Mouse (Mus musculus) embryo, embryonic 11 days (tissue): ENCODE measurements around the gene Tmem158.

Experiments
- DNase-seq: peaks from one replicate; pipeline ENCODE4 v3.0.0-alpha.2; 2015

The Tmem158 gene

DNA sequence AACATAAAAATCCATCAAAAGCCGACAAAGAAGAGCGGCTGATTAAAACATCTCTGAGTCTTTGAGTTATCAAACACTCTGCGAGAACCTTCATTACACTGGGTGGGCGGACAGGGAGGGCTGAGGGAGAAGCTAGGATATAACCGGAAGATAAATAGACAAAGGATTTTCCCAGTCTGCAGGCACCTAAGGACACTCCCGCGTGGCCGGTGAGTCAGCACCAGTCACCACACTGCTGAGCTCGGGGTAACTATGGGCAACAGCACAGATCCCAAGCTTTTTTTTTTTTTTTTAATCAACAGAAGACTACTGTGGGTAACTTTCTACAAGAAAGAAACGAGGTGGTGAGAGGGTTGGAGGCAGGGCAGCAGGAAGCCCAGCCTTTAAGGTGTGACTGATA is 16.6 kb downstream of the Tmem158 start:
- DNase-seq = no peak

DNA sequence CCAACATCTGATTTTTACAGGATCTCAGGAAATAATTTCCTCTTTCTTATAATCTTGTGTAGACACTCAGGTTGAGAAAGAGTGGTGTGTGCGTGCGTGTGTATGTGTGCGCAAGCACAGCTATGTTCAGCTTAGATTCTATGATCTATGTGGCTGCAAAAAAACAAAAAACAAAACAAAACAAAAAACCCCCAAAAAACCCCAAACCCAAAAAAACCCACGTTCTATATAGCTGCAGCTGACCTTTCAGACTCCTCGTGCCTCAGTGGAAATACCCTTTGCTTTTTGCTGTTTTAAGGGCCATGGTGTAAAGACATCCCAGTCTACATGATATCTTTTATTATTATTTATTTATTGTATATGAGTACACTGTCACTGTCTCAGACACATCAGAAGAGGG is 19.4 kb downstream of the Tmem158 start:
- no peak for DNase-seq

DNA sequence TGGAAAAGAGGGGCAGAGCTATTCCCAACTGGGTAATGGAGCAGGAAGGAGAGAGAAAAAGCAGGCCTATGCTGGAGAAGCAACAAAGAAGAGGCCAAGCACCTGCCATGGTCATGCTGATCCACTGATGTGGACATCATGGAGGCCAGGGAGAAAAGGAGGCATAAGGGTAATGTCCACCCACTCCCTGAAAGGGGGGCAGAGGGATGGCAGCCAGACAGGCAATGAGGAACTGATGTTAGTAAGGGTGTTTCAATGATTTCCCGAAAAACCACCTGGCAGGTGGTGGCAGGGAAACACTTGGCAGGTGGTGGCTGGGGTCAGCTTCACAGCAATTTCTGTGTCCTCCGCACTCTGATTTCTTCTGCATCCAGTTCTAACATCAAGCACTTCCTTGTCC is 19.8 kb downstream of the Tmem158 start:
- no peak for DNase-seq

DNA sequence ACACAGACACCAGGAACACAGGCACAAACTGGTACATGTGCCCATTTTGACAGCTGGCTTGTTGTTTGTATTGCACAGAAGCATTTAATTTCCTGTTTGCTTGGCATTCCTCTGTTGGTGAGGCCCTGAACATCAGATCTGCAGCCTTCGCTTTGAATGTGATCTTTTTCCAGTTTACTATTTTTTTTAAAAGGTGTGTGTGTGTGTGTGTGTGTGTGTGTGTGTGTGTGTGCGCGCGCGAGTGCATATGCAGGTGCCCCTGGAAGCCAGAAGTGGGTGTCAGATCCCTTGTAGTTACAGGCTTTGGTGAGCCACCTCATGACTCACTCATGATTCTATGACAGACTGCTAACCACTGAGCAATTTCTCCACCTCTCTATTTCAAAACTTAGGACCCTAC is 20.3 kb downstream of the Tmem158 start:
- DNase-seq = no peak

DNA sequence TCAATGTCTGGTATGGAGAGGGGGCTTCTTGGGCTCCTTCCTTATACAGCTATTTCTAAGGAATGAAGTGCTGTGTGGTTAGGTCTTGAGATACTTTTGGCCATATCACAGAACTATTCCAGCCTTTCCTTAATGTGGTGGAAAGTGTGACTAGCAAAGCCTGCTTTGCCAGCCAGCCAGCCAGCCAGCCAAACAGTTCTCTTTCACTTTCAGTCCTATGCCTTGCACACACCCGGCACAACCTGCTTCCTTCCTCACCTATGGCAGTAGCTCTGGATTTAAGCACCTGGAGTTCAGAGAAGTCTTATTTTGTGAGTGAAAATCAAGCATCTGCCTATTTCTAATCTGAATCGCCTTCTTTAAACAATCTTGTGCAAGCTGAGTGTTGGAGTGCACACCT is 20.9 kb downstream of the Tmem158 start:
- DNase-seq = no peak

DNA sequence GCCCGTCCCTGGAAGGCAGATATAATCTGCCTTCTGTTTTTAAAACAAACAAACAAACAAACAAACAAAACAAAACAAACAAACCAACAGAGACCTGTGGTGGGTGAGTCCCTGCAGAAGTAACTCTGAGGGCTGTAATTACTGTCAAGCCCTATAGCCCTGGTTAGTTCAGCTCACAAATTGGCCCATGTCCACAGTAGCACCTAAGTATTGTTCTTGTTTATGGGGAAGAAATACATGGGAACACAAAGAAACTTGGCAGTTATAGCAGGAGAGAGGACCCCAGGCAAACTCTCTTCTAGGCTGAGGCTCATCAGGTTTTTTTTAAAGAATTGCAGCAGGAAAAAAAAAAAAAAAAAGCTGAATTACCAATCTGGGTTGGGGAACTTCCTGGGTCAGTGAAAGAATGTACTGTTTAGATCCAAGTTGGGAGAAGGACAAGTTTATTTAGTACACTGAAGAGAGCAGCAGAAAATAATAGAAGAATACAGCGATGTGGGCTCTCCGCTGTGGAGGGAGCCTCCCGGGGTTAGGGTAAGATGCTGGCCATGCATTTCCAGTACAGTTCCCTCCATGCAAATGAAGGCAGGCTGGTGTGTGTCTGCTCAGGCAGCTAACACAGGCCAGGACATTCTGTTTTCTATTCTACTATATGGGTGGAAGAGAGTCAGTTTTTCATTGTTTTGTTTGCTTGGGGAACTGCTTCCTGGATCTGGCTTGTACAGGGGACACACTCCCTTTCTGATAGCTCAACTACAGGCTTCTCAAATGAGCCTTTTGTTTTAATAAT is 22.1 kb downstream of the Tmem158 start:
- no peak for DNase-seq

DNA sequence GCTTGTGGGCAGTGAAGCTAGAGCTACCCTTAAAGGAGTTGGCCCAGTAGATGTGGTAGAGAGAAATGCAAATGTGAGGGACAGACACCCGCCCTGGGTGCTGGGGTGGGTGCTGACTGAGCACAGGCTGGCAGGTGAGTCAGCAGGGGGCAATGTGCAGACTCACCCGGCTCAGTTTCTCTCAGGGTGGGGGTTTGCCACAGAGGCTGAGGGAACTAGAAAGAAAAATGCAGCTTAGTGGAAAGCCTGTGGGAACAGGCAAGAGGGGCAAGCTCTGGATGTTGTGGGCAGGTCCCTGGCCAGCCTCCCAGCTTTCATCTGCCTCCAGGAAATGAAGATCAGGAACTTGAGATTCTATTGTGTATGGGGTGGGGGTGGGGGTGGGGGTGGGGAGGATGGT is 22.8 kb downstream of the Tmem158 start:
- DNase-seq = no peak

DNA sequence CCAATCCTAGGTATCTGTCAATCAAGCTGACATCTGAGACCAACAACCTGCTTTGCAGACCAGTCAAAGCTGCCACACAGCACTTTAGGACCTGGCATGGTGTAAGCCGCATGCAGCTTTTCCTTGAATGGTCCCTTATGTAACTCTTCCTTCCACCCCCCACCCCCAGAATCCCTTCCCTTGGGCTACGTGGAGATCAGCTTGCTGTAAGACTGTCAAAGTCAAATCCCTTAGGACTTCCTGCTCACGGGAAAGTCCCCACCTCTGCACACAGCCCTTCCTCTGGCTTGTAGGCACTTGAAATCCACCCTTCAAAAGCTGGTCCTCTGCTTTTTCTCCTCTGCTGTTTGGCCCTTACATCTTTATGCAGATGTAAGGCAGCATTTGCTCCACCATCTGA is 24.9 kb downstream of the Tmem158 start:
- DNase-seq = no peak

DNA sequence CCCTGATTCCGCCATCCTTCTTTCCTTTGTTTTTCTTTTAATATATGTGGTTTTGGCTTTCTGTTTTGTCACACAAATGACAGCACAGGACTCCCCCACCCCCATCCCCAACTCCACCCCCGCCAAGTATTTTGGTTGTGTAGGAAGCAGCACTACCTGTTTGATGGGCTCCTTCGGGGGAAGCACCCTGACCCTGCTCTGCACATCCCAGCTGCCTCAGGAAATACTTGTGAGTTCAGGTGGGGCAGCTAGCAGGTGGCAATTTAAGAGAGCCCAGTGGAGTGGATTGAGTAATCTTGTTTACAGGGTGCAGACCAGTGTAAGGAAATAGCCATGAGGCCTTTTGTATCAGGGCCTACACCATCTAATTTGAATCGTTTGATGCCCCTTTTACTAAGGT is 30.7 kb downstream of the Tmem158 start:
- no peak for DNase-seq

DNA sequence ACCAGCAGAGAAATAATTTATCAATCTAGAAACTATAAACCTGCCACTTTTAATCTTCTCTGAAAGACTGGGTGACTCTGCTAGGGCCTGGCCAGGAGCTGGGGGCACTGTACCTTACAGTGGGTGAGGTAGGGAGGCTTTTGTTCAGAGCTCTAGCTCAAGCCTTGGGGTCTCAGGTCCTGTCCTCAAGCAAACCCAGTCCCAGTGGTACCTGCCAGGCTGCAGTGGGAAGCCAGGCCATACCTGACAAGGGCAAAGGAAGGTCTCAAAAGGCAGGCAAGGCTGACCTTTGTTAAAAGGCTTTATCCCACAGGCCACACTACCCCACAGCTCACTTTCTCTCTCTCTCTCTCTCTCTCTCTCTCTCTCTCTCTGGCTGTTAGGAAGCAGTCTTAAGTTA is 31.9 kb downstream of the Tmem158 start:
- no peak for DNase-seq

DNA sequence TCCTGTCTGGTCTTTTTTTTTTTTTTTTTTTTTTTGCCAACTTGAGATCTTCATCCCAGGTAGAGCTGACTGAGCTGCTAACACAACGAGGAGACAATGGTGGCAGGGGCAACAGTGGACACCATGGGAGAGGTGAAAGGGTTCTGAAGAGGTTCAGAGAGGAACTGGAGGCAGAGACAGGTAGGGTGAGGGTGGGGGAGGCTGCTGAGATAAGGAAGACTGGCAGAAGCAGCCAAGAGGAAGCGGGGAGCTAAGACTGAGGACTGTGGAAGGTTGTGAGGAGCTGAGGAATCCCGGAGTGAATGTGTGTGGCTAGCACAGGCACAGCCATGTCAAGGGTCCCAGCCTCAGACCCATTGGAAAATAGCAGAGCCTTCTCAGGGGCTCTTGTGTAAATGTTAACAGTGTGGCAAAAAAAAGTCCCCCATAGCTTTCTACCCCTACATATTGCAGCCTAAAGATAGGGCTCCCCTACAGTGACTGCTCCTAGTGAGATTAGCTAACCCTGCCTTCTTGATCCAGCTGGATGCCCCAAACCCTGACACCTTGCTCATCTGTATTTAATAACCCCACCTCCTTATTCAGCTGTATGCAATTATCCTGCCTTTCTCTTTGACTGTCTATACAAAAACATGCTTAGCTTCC is 33.3 kb downstream of the Tmem158 start:
- DNase-seq = no peak

DNA sequence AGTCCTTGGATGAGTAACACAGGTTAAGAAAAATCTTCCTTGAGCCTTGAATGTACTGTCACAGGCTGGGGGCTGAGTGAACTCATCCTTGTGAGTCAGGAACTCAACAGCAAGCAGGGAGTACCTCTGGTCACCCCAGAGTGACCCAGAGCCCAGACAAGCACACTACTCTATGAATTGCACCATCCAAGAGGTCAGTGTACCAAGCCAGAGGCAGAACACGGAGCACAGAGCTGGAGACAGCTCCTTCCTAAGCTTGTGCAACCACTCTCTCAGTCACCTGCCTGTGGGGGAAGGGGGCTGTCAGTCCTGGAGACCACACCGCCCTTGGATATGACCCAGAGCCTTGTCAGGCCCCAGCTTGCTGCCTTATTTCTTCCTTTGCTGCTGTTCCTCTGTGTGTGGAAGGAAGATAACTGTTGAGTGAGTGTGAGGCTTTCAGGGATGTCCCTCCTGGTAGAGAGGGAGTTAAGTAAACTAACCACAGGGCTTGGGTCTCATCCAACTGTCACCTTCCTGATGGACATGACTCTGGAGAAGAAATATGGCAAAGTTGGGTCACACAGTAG is 35.6 kb downstream of the Tmem158 start:
- DNase-seq = no peak

DNA sequence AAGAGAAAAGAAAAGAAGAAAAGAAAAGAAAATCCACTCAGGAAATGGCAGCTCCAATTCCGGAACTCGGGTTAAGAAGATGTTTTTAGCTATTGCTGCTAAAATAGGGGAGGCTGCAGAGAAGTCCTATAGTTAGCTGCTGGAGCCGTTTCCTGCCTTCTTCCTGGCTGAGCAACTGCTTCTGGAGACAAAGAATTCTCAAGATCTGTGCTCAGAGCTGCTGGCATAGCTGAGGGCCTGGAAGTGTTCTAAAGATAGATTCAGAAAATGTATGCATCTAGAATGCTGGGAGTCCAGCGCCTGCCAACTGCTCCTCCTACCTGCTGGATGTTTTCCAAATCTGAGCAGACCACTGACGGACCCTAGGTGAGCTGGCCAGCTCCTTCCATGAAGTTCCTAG is 40.7 kb downstream of the Tmem158 start:
- DNase-seq = no peak

DNA sequence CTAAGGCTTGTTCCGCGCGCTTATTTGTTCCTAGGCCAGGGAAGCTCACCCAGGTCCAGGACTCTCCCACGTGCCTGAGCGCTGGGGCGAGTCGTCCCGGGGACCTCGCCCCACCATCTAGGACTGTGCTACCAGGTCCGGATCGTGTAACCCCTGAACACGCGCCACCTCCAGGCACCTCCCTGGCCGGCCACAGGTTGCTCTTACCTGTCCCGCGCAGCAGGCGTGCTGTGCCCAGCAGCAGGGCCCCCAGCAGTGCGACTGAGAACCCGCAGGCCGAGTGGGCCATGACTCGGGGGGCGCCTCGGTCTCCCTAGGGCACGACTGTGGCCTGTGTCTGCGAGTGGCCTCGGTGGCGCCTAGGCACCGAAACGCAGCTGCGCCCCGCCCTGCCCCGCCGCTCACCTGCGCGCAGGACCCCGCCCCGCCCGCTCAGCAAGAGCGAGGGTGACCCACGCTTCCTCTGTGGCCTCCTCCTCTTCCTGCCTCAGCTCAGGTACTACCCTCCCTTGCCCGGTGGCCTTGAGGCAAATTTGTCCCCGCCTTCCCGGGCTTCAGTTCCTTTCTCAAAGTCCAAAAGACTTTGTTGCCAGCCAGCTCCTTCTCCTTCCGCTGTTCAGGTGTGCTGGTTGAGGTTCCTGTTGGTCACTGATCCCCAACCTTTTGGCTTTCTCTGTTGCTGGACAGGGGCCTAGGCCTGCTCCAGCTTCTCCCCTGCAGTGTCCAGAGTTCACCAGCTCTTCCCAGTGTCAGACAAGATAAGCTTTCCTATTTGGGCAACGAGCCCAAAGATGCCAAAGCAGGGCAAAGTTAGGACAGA is 44.7 kb downstream of the Tmem158 start, which contains the start of gene Cdcp1:
TSS of gene Cdcp1 (minus strand) at position 418 of the 820 bp plus-strand sequence.
- peak; percentile 23 for DNase-seq

DNA sequence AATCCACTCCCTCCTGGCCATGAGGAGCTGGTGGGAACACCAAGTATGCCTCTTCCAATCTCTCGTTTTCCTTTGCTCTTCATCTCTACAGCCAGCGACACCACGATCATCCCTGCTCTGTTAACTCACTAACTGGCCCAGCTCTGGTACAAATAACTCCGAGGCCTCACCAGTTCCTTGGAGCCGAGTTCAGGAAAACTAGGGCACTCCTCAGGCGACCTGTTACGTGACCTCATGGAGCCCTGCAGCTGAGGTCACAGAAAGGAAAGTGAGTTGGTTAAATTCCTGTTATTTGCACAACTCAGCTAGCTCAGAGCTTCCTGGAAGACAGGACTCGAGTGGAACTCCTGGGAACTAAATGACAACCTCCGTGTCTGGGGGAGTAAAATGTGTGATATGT is 47.2 kb downstream of the Tmem158 start:
- DNase-seq = no peak
